Mouse (Mus musculus) erythroblast, embryonic 14.5 days (primary cell): ENCODE measurements around the gene Olfr1129.
"Not testable (repeated sequence)": the region's sequence is repeated elsewhere in the genome, so short reads cannot be mapped to it uniquely, and the experiment has no call there.

Experiments used
- GATA1 ChIP-seq: IDR thresholded peaks from 2 replicates; pipeline ENCODE4 v1.6.1; 2012; ENCODE audit warnings: low read length, inconsistent platforms, mixed read lengths
- TAL1 ChIP-seq: IDR thresholded peaks from 3 replicates; pipeline ENCODE4 v1.6.1; 2012; ENCODE audit warnings: low read length, inconsistent platforms, mixed read lengths

DNA sequence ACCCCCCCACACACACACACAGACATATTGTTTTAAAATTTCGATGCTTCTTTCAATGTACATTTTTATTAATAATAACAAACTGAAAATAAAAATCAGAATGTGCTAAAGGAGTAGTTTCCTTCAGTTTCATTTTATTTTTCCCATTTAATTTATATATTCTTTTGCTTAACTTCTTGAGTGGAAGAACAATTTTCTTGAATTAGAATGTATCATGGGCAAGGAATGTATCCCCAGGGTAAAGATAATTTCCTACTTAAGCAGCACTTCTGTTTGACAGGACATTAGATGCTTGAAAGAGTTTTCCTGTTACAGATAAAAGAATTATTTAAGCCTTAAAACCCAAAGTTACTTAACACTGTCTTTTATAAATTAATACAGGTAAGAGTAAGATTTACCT is at the start of gene Olfr1129:
- TF ChIP-seq GATA1, TAL1: not testable (repeated sequence)
